Mouse (Mus musculus) frontal cortex, adult 2 months (tissue): ENCODE measurements around the gene Vps37c. TPM values are rescaled to one million over a fixed set of nuclear protein-coding genes. Genes with fewer than 3 reads are reported as not detected.

Source experiments
- DNase-seq, 2 experiments: peaks; one replicate each; pipeline ENCODE4 v3.0.0; 2022; ENCODE audit warnings: low spot score in 1 of 2; ENCODE audit errors: extremely low spot score in 1 of 2
- polyA plus RNA-seq: library from polyadenylated mRNA; depleted of rRNA; stranded (reverse); fragments of >200 nt; gene quantifications from 2 replicates; pipeline ENCODE4 v1.2.3, GENCODE M21; 2012

Vps37c gene
- polyA plus RNA-seq, 1 experiment, result 22.6 TPM

GRCm38 (mm10) chr19:10712194-10712593 lies 23.7 kb downstream of the Vps37c start:
- DNase-seq, result no peak

- DNase-seq, result no peak
Measured at GRCm38 (mm10) chr19:10712646-10713045, 24.1 kb downstream of the Vps37c start.

- DNase-seq, result no peak
Measured at GRCm38 (mm10) chr19:10713551-10713950, 25.0 kb downstream of the Vps37c start.

GRCm38 (mm10) chr19:10714168-10714567 lies 25.6 kb downstream of the Vps37c start:
- no peak for DNase-seq

- peak; percentile 55 to 93 for DNase-seq
Measured at GRCm38 (mm10) chr19:10714682-10715475, 26.3 kb downstream of the Vps37c start.

GRCm38 (mm10) chr19:10715476-10715875 lies 26.9 kb downstream of the Vps37c start:
- no peak for DNase-seq

GRCm38 (mm10) chr19:10718251-10718775 lies 29.8 kb downstream of the Vps37c start:
- no peak for DNase-seq

- DNase-seq, result no peak
Measured at GRCm38 (mm10) chr19:10719751-10720150, 31.2 kb downstream of the Vps37c start.

- no peak for DNase-seq
Measured at GRCm38 (mm10) chr19:10720524-10720923, 32.0 kb downstream of the Vps37c start.

GRCm38 (mm10) chr19:10721064-10721463 lies 32.5 kb downstream of the Vps37c start:
- no peak for DNase-seq

- DNase-seq, result no peak
Measured at GRCm38 (mm10) chr19:10723084-10723483, 34.5 kb downstream of the Vps37c start.

GRCm38 (mm10) chr19:10723649-10724048 lies 35.1 kb downstream of the Vps37c start:
- no peak for DNase-seq

GRCm38 (mm10) chr19:10724629-10725363 lies 36.3 kb downstream of the Vps37c start:
- no peak for DNase-seq

GRCm38 (mm10) chr19:10729889-10730288 lies 41.4 kb downstream of the Vps37c start:
- DNase-seq, result no peak

- no peak for DNase-seq
Measured at GRCm38 (mm10) chr19:10730469-10730868, 41.9 kb downstream of the Vps37c start.

- no peak for DNase-seq
Measured at GRCm38 (mm10) chr19:10731975-10732374, 43.4 kb downstream of the Vps37c start.

- DNase-seq, result no peak
Measured at GRCm38 (mm10) chr19:10732741-10733140, 44.2 kb downstream of the Vps37c start.

GRCm38 (mm10) chr19:10733501-10734127 lies 45.1 kb downstream of the Vps37c start:
- DNase-seq, result peak in 1 of 2 experiments; percentile 41

GRCm38 (mm10) chr19:10734554-10734953 lies 46.0 kb downstream of the Vps37c start:
- no peak for DNase-seq

GRCm38 (mm10) chr19:10735061-10735460 lies 46.5 kb downstream of the Vps37c start:
- DNase-seq, result no peak

GRCm38 (mm10) chr19:10735861-10736260 lies 47.3 kb downstream of the Vps37c start:
- DNase-seq, result no peak
